Mouse (Mus musculus) yolk sac, embryonic 10.5 days (tissue): Measurements from ENCODE around the gene Hmgcl.

Experiments used
- DNase-seq: peaks from one replicate; pipeline ENCODE4 v3.0.0-alpha.2; 2017; ENCODE audit warnings: low spot score

Gene Hmgcl

GRCm38 (mm10) chr4:135946278-135946658, at the start of gene Hmgcl:
Gene Hmgcl, plus strand, starts transcription at chr4:135946448.
- peak; percentile 93 for DNase-seq

- DNase-seq, result peak; percentile 83
Measured at GRCm38 (mm10) chr4:135898380-135899049, 47.7 kb upstream of the Hmgcl start.

- no peak for DNase-seq
Measured at GRCm38 (mm10) chr4:135899050-135899448, 47.2 kb upstream of the Hmgcl start.

GRCm38 (mm10) chr4:135900008-135900407, 46.2 kb upstream of the Hmgcl start:
- DNase-seq, result no peak

GRCm38 (mm10) chr4:135902606-135903242, 43.5 kb upstream of the Hmgcl start:
- no peak for DNase-seq

GRCm38 (mm10) chr4:135904810-135905209, 41.4 kb upstream of the Hmgcl start:
- DNase-seq, result no peak

- DNase-seq, result no peak
Measured at GRCm38 (mm10) chr4:135906633-135907032, 39.6 kb upstream of the Hmgcl start.

- DNase-seq, result no peak
Measured at GRCm38 (mm10) chr4:135909326-135910066, 36.8 kb upstream of the Hmgcl start.

GRCm38 (mm10) chr4:135911531-135911930, 34.7 kb upstream of the Hmgcl start:
- DNase-seq, result no peak

GRCm38 (mm10) chr4:135912164-135912563, 34.1 kb upstream of the Hmgcl start:
- DNase-seq, result no peak

- no peak for DNase-seq
Measured at GRCm38 (mm10) chr4:135912835-135913234, 33.4 kb upstream of the Hmgcl start.

GRCm38 (mm10) chr4:135913433-135913832, 32.8 kb upstream of the Hmgcl start:
- no peak for DNase-seq

- no peak for DNase-seq
Measured at GRCm38 (mm10) chr4:135918635-135919279, 27.5 kb upstream of the Hmgcl start.

GRCm38 (mm10) chr4:135919280-135919639, 27.0 kb upstream of the Hmgcl start:
- no peak for DNase-seq

- DNase-seq, result peak; percentile 97
Measured at GRCm38 (mm10) chr4:135920304-135921241, 25.7 kb upstream of the Hmgcl start, which contains the start of gene Fuca1. Gene Fuca1, plus strand, starts transcription at chr4:135920735.

GRCm38 (mm10) chr4:135921257-135922120, 24.8 kb upstream of the Hmgcl start:
- peak; percentile 27 for DNase-seq

- no peak for DNase-seq
Measured at GRCm38 (mm10) chr4:135922190-135922589, 24.1 kb upstream of the Hmgcl start.

GRCm38 (mm10) chr4:135924418-135924817, 21.8 kb upstream of the Hmgcl start:
- DNase-seq, result peak; percentile 42

GRCm38 (mm10) chr4:135925341-135925740, 20.9 kb upstream of the Hmgcl start:
- no peak for DNase-seq

GRCm38 (mm10) chr4:135926195-135926808, 19.9 kb upstream of the Hmgcl start:
- DNase-seq, result no peak
